Mouse (Mus musculus): Measurements from ENCODE around the gene Bbs7. TPM values are rescaled to one million over a fixed set of nuclear protein-coding genes. Genes with fewer than 3 reads are reported as not detected.
"Not testable (repeated sequence)": the region's sequence is repeated elsewhere in the genome, so short reads cannot be mapped to it uniquely, and the experiment has no call there.

Gene Bbs7
- polyA plus RNA-seq (2016; fragmentation: Nextera tagmentation; extraction: Ambion mirVana): 11.8 and 12.0 TPM in 2 replicates

GRCm38 (mm10) chr3:36613202-36613907, at the start of gene Bbs7:
TSS of gene Bbs7 (minus strand) at chr3:36613477.
- Histone ChIP-seq H3K4me1 (replicated peaks) (peaks cover 5% of the 10 kb centered on the region; the same call in 1 of the 2 replicates), H3K9ac (peak within 1 kb of the TSS; percentile 75), H3K27ac (ENCODE audit: poor library complexity, severe bottlenecking) (no peak within 1 kb of the TSS), H3K27me3 (replicated peaks) (no peaks in the 10 kb centered on the region), H3K9me3 (replicated peaks) (no peaks in the 10 kb centered on the region), H3K4me2 (peak within 1 kb of the TSS; percentile 67), H3K36me3 (no peaks in the 10 kb centered on the region), H3K4me3 (peak within 1 kb of the TSS; percentile 60)
- peak; percentile 100 for ATAC-seq (ENCODE audit: insufficient number of reproducible peaks, low FRiP score)
- WGBS: 5% methylated on average over 38 of the region's 38 CpGs

- H3K36me3 ChIP-seq; H3K9me3 ChIP-seq (replicated peaks); H3K4me2 ChIP-seq; H3K4me1 ChIP-seq (replicated peaks); H3K9ac ChIP-seq; H3K27ac ChIP-seq (ENCODE audit: poor library complexity, severe bottlenecking); ATAC-seq (ENCODE audit: insufficient number of reproducible peaks, low FRiP score); H3K27me3 ChIP-seq (replicated peaks); H3K4me3 ChIP-seq: not testable (repeated sequence)
These were observed 31.9 kb upstream of the Bbs7 start for GRCm38 (mm10) chr3:36645245-36645559.

- Histone ChIP-seq H3K4me3 (no peak overlapping the region), H3K9me3 (replicated peaks) (no peaks in the 10 kb centered on the region), H3K4me1 (replicated peaks) (0 out of 2 replicates have a peak, but pooled peaks cover 2% of the 10 kb centered on the region), H3K4me2 (no peak overlapping the region), H3K36me3 (no peaks in the 10 kb centered on the region), H3K27ac (ENCODE audit: poor library complexity, severe bottlenecking) (no peak overlapping the region), H3K27me3 (replicated peaks) (no peaks in the 10 kb centered on the region), H3K9ac (no peak overlapping the region)
- 81% methylated on average over 3 of the region's 3 CpGs for WGBS
- ATAC-seq (ENCODE audit: insufficient number of reproducible peaks, low FRiP score): no peak
These were observed 31.4 kb upstream of the Bbs7 start for GRCm38 (mm10) chr3:36644554-36645244.

GRCm38 (mm10) chr3:36643354-36643753, 30.1 kb upstream of the Bbs7 start:
- no peak overlapping the region for H3K4me2 ChIP-seq
- H3K9me3 ChIP-seq (replicated peaks): 0 out of 2 replicates have a peak, but pooled peaks cover 3% of the 10 kb centered on the region
- no peak for ATAC-seq (ENCODE audit: insufficient number of reproducible peaks, low FRiP score)
- no peak overlapping the region for H3K27ac ChIP-seq (ENCODE audit: poor library complexity, severe bottlenecking)
- 0 out of 2 replicates have a peak, but pooled peaks cover 2% of the 10 kb centered on the region for H3K4me1 ChIP-seq (replicated peaks)
- H3K36me3 ChIP-seq: 0 out of 2 replicates have a peak, but pooled peaks cover 4% of the 10 kb centered on the region
- H3K4me3 ChIP-seq: no peak overlapping the region
- WGBS: 75% methylated on average over 3 of the region's 3 CpGs
- H3K9ac ChIP-seq: no peak overlapping the region
- H3K27me3 ChIP-seq (replicated peaks): no peaks in the 10 kb centered on the region

GRCm38 (mm10) chr3:36642736-36643135, 29.5 kb upstream of the Bbs7 start:
- Histone ChIP-seq H3K4me3 (no peak overlapping the region), H3K4me1 (replicated peaks) (0 out of 2 replicates have a peak, but pooled peaks cover 2% of the 10 kb centered on the region), H3K27ac (ENCODE audit: poor library complexity, severe bottlenecking) (no peak overlapping the region), H3K9me3 (replicated peaks) (0 out of 2 replicates have a peak, but pooled peaks cover 3% of the 10 kb centered on the region), H3K36me3 (0 out of 2 replicates have a peak, but pooled peaks cover 6% of the 10 kb centered on the region), H3K27me3 (replicated peaks) (no peaks in the 10 kb centered on the region), H3K9ac (no peak overlapping the region), H3K4me2 (no peak overlapping the region)
- ATAC-seq (ENCODE audit: insufficient number of reproducible peaks, low FRiP score): no peak
- 66% methylated on average over 13 of the region's 13 CpGs for WGBS

- Histone ChIP-seq H3K9me3 (replicated peaks) (0 out of 2 replicates have a peak, but pooled peaks cover 3% of the 10 kb centered on the region), H3K4me2 (no peak overlapping the region), H3K27ac (ENCODE audit: poor library complexity, severe bottlenecking) (no peak overlapping the region), H3K36me3 (0 out of 2 replicates have a peak, but pooled peaks cover 6% of the 10 kb centered on the region), H3K4me1 (replicated peaks) (0 out of 2 replicates have a peak, but pooled peaks cover 2% of the 10 kb centered on the region), H3K27me3 (replicated peaks) (no peaks in the 10 kb centered on the region), H3K4me3 (no peak overlapping the region), H3K9ac (no peak overlapping the region)
- WGBS: 58% methylated on average over 2 of the region's 2 CpGs
- ATAC-seq (ENCODE audit: insufficient number of reproducible peaks, low FRiP score): no peak
These were observed 27.5 kb upstream of the Bbs7 start for GRCm38 (mm10) chr3:36640787-36641186.

- H3K27me3 ChIP-seq (replicated peaks): no peaks in the 10 kb centered on the region
- H3K4me2 ChIP-seq: no peak overlapping the region
- no peaks in the 10 kb centered on the region for H3K4me1 ChIP-seq (replicated peaks)
- no peak overlapping the region for H3K4me3 ChIP-seq
- H3K36me3 ChIP-seq: 0 out of 2 replicates have a peak, but pooled peaks cover 6% of the 10 kb centered on the region
- 0 out of 2 replicates have a peak, but pooled peaks cover 3% of the 10 kb centered on the region for H3K9me3 ChIP-seq (replicated peaks)
- ATAC-seq (ENCODE audit: insufficient number of reproducible peaks, low FRiP score): no peak
- WGBS: 16% methylated on average over 4 of the region's 4 CpGs
- no peak overlapping the region for H3K27ac ChIP-seq (ENCODE audit: poor library complexity, severe bottlenecking)
- no peak overlapping the region for H3K9ac ChIP-seq
These were observed 22.2 kb upstream of the Bbs7 start for GRCm38 (mm10) chr3:36635449-36635848.

GRCm38 (mm10) chr3:36626803-36627202, 13.5 kb upstream of the Bbs7 start:
- Histone ChIP-seq H3K4me2 (no peak overlapping the region), H3K4me1 (replicated peaks) (no peaks in the 10 kb centered on the region), H3K27me3 (replicated peaks) (no peaks in the 10 kb centered on the region), H3K9me3 (replicated peaks) (no peaks in the 10 kb centered on the region), H3K36me3 (no peaks in the 10 kb centered on the region), H3K4me3 (no peak overlapping the region), H3K9ac (no peak overlapping the region), H3K27ac (ENCODE audit: poor library complexity, severe bottlenecking) (no peak overlapping the region)
- WGBS: 68% methylated on average over 2 of the region's 2 CpGs
- no peak for ATAC-seq (ENCODE audit: insufficient number of reproducible peaks, low FRiP score)

GRCm38 (mm10) chr3:36618181-36618580, 4.9 kb upstream of the Bbs7 start:
- no peaks in the 10 kb centered on the region for H3K36me3 ChIP-seq
- ATAC-seq (ENCODE audit: insufficient number of reproducible peaks, low FRiP score): no peak
- WGBS: 69% methylated on average over 7 of the region's 7 CpGs

GRCm38 (mm10) chr3:36613908-36614255, 605 bp upstream of the Bbs7 start:
- Histone ChIP-seq H3K4me1 (replicated peaks) (peaks cover 5% of the 10 kb centered on the region; the same call in 1 of the 2 replicates), H3K4me3 (peak overlapping the region; percentile 60; the same call in 1 of the 2 replicates), H3K27ac (ENCODE audit: poor library complexity, severe bottlenecking) (no peak overlapping the region), H3K9ac (0 out of 2 replicates have a peak overlapping the region, but pooled peaks have one; percentile 30), H3K27me3 (replicated peaks) (no peaks in the 10 kb centered on the region), H3K9me3 (replicated peaks) (no peaks in the 10 kb centered on the region), H3K36me3 (no peaks in the 10 kb centered on the region), H3K4me2 (peak overlapping the region; percentile 67)
- 76% methylated on average over 4 of the region's 5 CpGs for WGBS
- no peak for ATAC-seq (ENCODE audit: insufficient number of reproducible peaks, low FRiP score)

More at GRCm38 (mm10) chr3:36618181-36618580, 4.9 kb upstream of the Bbs7 start:
- Histone ChIP-seq H3K4me3 (no peak overlapping the region), H3K9me3 (replicated peaks) (no peaks in the 10 kb centered on the region), H3K4me1 (replicated peaks) (peaks cover 5% of the 10 kb centered on the region; the same call in 1 of the 2 replicates), H3K9ac (no peak overlapping the region), H3K27ac (ENCODE audit: poor library complexity, severe bottlenecking) (no peak overlapping the region), H3K27me3 (replicated peaks) (no peaks in the 10 kb centered on the region), H3K4me2 (no peak overlapping the region)

- WGBS: 7% methylated on average over 6 of the region's 6 CpGs
- H3K9me3 ChIP-seq (replicated peaks): no peaks in the 10 kb centered on the region
- H3K4me1 ChIP-seq (replicated peaks): peaks cover 5% of the 10 kb centered on the region; the same call in 1 of the 2 replicates
- peak overlapping the region; percentile 60 for H3K4me3 ChIP-seq
- ATAC-seq (ENCODE audit: insufficient number of reproducible peaks, low FRiP score): no peak; the same call in 1 of the 2 replicates
- H3K9ac ChIP-seq: peak overlapping the region; percentile 75
- peak overlapping the region; percentile 67 for H3K4me2 ChIP-seq
- H3K27me3 ChIP-seq (replicated peaks): no peaks in the 10 kb centered on the region
- no peaks in the 10 kb centered on the region for H3K36me3 ChIP-seq
- H3K27ac ChIP-seq (ENCODE audit: poor library complexity, severe bottlenecking): no peak overlapping the region
These were observed 590 bp downstream of the Bbs7 start for GRCm38 (mm10) chr3:36612687-36613086.

All from heart, embryonic 12.5 days (tissue).